Mouse (Mus musculus): ENCODE results near the gene Adgrl1. TPM values are rescaled to one million over a fixed set of nuclear protein-coding genes. Genes with fewer than 3 reads are reported as not detected.

Gene Adgrl1
- total RNA-seq (2014; rRNA removed) (393 and 469 TPM in 2 replicates), polyA plus RNA-seq (2015; fragmentation: Nextera tagmentation; extraction: Ambion mirVana) (54.2 and 54.6 TPM in 2 replicates)

DNA sequence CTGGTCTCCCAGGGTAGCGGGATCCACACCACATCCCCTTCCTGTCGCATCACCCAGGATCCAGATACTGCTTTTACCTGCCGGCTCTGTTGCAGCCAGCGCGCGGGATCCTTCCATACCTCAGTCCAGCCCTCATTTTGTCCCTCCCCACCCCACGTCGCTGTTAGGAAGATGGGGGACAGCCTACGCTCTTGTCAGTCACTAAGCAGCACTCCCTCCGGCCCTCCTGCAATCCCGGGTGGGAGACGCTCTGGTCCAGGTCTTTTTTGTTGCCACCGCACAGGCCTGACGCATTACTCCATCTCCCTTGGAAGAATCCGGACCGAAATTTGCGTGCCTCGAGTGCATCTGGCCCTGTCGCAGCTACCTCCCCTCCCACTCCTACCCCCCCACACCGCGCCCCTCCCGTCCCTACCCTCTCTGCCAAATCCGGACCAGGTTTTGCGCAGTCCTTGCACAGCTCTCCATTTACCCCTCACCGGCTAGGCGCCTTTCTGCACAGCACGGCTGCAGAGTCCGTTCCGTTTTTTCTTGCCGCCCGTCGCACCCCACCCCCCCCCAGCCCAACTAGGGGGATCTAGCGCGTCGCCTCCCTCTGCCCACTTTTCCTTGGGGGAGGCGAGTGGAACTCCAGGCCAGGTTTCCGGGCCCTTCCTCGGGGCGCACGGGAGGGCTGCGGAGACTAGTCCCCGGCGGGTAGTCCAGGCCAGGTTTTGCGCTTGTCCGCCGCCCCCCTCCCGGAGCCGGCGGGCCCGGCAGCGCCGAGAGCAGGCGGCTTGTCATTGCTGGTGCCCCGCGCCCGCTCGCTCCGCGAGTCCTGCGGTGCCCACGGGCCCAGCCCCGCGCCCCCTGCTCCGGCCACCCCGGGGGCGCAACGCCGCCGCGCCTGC, at the start of gene Adgrl1:
TSS of gene Adgrl1 (plus strand) at position 743 of the 890 bp plus-strand sequence.
- DNase-seq (ENCODE audit: low spot score) (peak; percentile 98), ATAC-seq (peak; percentile 94)
- H3K9ac ChIP-seq (replicated peaks; ENCODE audit: low read length): peak within 1 kb of the TSS; percentile 95
- peak within 1 kb of the TSS; percentile 93 for H3K4me3 ChIP-seq (ENCODE audit: low read length)
- peak within 1 kb of the TSS; percentile 99 for H3K27ac ChIP-seq
- no peaks in the 10 kb centered on the region for H3K9me3 ChIP-seq (ENCODE audit: low read length)
- H3K4me1 ChIP-seq (ENCODE audit: insufficient read depth, low read length): peaks cover 9% of the 10 kb centered on the region
- H3K27me3 ChIP-seq (ENCODE audit: insufficient read depth, low read length): no peaks in the 10 kb centered on the region
- H3K4me2 ChIP-seq (ENCODE audit: low read depth, low read length): peak within 1 kb of the TSS; percentile 69
- no peaks in the 10 kb centered on the region for H3K36me3 ChIP-seq (ENCODE audit: insufficient read depth, low read length)
- no peak for TF ChIP-seq CTCF (IDR thresholded peaks at IDR 0.05; ENCODE audit: low read depth)
- under 1% methylated on average over 63 of the region's 70 CpGs for WGBS

DNA sequence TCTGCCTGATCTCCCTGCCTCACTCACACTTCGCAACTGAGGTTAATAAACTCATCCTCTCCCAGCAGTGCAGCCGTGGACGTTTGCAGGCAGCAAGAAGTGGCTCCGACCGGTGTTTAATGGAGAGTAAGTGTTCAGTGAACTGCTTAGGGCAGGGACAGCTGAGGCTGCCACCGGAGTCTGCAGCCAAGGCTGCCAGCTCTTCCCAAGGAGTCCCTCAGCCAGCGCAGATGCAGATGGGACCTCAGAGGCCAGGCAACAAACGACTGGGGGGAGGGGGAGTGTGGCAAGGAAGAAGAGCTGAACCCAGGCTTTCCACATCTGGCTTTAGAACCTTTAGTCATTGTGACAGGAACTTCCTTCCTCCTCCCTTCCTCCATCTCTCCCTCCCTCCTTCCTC, 47.6 kb upstream of the Adgrl1 start:
- WGBS: 10% methylated on average over 8 of the region's 8 CpGs
- DNase-seq (ENCODE audit: low spot score) (no peak), ATAC-seq (no peak)
- H3K4me1 ChIP-seq (ENCODE audit: insufficient read depth, low read length): 0 out of 2 replicates have a peak, but pooled peaks cover 3% of the 10 kb centered on the region
- H3K4me3 ChIP-seq (ENCODE audit: low read length): no peak overlapping the region
- H3K9ac ChIP-seq (replicated peaks; ENCODE audit: low read length): no peak overlapping the region
- no peaks in the 10 kb centered on the region for H3K27me3 ChIP-seq (ENCODE audit: insufficient read depth, low read length)
- no peak overlapping the region for H3K4me2 ChIP-seq (ENCODE audit: low read depth, low read length)
- H3K36me3 ChIP-seq (ENCODE audit: insufficient read depth, low read length): no peaks in the 10 kb centered on the region
- TF ChIP-seq CTCF (IDR thresholded peaks at IDR 0.05; ENCODE audit: low read depth): no peak
- no peaks in the 10 kb centered on the region for H3K9me3 ChIP-seq (ENCODE audit: low read length)
- H3K27ac ChIP-seq: no peak overlapping the region

DNA sequence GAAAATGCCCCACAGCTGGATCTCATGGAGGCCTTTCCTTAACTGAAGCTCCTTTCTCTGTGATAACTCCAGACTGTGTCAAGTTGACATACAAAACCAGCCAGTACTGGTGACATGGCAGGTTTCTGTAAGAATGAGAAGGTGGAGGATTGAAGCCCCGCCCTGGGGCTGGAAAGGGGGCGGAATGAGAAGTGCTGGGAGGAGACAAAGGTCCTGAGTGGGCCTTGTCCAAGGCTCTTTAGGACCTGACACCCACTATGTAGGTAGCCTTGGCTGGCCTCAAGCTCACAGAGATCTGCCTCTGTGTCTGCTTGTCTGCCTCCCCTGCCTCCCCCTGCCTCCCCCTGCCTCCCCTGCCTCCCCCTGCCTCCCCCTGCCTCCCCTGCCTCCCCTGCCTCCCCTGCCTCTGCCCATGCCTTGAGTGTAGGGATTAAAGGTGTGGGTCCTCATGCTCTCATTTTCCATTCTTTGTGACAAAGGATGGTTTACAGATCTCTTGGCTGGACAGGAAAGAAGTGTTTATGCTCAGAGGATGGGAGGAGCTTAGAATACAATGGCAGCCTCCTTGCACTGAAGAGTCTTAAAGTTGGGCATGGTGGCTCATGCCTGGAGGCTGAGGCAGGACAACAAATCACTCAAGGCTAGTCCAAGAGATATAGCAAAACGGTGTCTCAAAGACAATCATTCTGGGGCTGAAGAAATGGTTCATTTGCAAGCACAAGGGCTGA, 46.4 kb upstream of the Adgrl1 start:
- no peaks in the 10 kb centered on the region for H3K9me3 ChIP-seq (ENCODE audit: low read length)
- no peak overlapping the region for H3K4me3 ChIP-seq (ENCODE audit: low read length)
- H3K4me1 ChIP-seq (ENCODE audit: insufficient read depth, low read length): 0 out of 2 replicates have a peak, but pooled peaks cover 3% of the 10 kb centered on the region
- H3K36me3 ChIP-seq (ENCODE audit: insufficient read depth, low read length): no peaks in the 10 kb centered on the region
- H3K4me2 ChIP-seq (ENCODE audit: low read depth, low read length): no peak overlapping the region
- no peak for ATAC-seq
- 82% methylated on average over 3 of the region's 3 CpGs for WGBS
- no peak for DNase-seq (ENCODE audit: low spot score)
- no peak overlapping the region for H3K9ac ChIP-seq (replicated peaks; ENCODE audit: low read length)
- no peak overlapping the region for H3K27ac ChIP-seq
- TF ChIP-seq CTCF (IDR thresholded peaks at IDR 0.05; ENCODE audit: low read depth): no peak
- H3K27me3 ChIP-seq (ENCODE audit: insufficient read depth, low read length): no peaks in the 10 kb centered on the region

DNA sequence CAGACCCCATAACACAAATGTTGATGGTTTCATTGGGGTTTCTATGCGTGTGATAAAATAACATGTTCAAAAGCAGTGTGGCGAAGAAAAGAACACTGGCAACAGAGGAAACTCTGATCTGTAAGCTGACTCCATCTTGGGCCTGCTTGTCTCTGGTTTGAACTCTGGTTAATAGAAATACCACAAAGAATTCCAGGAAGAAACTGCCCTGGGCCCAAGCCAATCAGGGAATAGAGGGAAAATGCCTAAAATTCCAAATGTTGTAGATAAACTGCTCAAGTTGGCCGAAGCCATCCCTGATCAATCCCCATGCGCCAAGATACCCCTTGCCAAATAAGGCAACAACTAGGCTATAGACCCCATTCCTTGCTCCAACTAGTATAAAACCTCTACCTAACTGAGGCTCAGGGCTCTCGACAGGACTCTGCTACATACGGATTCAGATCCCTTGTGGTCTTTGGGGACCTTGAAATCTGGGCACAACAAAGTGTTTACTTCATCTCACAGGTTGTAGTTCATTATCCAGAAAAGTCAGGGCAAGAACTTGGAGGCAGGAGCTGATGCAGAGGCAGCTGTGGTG, 43.3 kb upstream of the Adgrl1 start:
- H3K9me3 ChIP-seq (ENCODE audit: low read length): no peaks in the 10 kb centered on the region
- 0 out of 2 replicates have a peak, but pooled peaks cover 3% of the 10 kb centered on the region for H3K4me1 ChIP-seq (ENCODE audit: insufficient read depth, low read length)
- no peak for TF ChIP-seq CTCF (IDR thresholded peaks at IDR 0.05; ENCODE audit: low read depth)
- H3K9ac ChIP-seq (replicated peaks; ENCODE audit: low read length): no peak overlapping the region
- no peaks in the 10 kb centered on the region for H3K36me3 ChIP-seq (ENCODE audit: insufficient read depth, low read length)
- no peaks in the 10 kb centered on the region for H3K27me3 ChIP-seq (ENCODE audit: insufficient read depth, low read length)
- WGBS: 87% methylated on average over 6 of the region's 6 CpGs
- H3K4me2 ChIP-seq (ENCODE audit: low read depth, low read length): no peak overlapping the region
- ATAC-seq (no peak), DNase-seq (ENCODE audit: low spot score) (no peak)
- no peak overlapping the region for H3K4me3 ChIP-seq (ENCODE audit: low read length)
- no peak overlapping the region for H3K27ac ChIP-seq

DNA sequence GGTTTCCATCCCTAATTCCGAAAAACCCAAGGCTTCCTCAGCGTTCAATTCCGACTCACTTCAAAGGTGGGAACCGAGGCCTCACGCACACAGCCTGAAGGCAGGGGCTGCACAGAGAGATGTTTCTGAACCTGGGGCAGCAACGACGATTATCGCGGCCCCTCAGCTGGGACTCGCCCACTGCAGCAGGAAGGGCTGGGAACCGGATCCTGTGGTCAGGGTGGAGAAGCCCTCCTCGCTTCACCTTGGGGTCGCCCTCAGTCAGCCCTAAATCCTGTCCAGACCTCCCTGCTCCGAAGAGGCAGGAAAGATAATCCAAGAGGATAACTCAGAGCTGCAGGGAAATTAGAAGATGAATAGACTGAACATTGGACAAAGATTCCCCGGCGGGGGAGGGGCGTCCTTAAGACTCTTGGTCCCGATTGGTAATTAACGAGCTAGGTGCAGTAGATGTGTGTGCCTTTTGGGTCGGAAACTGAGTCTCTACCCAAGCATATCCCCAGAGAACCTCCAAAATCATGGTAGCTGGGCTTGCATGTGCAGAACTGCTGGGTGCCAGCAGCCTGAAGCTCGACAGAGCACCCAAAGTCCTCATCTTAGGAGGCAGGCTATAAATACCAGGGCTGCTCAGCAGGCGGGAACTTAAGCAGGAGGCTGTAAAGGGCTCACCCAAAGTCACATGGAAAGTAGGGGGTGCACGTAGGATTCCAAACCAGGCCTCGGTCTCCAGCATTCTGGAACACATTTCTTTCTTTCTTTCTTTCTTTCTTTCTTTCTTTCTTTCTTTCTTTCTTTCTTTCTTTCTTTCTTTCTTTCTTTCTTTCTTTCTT, 37.3 kb upstream of the Adgrl1 start:
- H3K27me3 ChIP-seq (ENCODE audit: insufficient read depth, low read length): no peaks in the 10 kb centered on the region
- no peaks in the 10 kb centered on the region for H3K36me3 ChIP-seq (ENCODE audit: insufficient read depth, low read length)
- DNase-seq (ENCODE audit: low spot score) (peak; percentile 4), ATAC-seq (0 out of 2 replicates have a peak, but pooled peaks have one; percentile 35)
- peak overlapping the region; percentile 18; the same call in 1 of the 2 replicates for H3K9ac ChIP-seq (replicated peaks; ENCODE audit: low read length)
- TF ChIP-seq CTCF (IDR thresholded peaks at IDR 0.05; ENCODE audit: low read depth): no peak
- no peaks in the 10 kb centered on the region for H3K9me3 ChIP-seq (ENCODE audit: low read length)
- H3K4me2 ChIP-seq (ENCODE audit: low read depth, low read length): peak overlapping the region; percentile 45
- WGBS: 10% methylated on average over 24 of the region's 24 CpGs
- no peak overlapping the region for H3K27ac ChIP-seq
- H3K4me1 ChIP-seq (ENCODE audit: insufficient read depth, low read length): 0 out of 2 replicates have a peak, but pooled peaks cover 4% of the 10 kb centered on the region
- 0 out of 2 replicates have a peak overlapping the region, but pooled peaks have one; percentile 13 for H3K4me3 ChIP-seq (ENCODE audit: low read length)

Data from hindbrain, postnatal 0 days (tissue).